Mouse (Mus musculus) c-Kit-positive CD71-negative TER-119-negative erythroid progenitor cells, embryonic 14.5 days (primary cell): ENCODE data around the gene Add1.
A peak's percentile ranks its signal among the peaks of the same experiment; 100 is the strongest.

Experiments used
- DNase-seq: peaks from one replicate; pipeline ENCODE4 v3.0.0-alpha.2; 2013; ENCODE audit warnings: low read depth

The Add1 gene

GRCm38 (mm10) chr5:34608226-34608625, 34.8 kb downstream of the Add1 start:
- DNase-seq: no peak

- no peak for DNase-seq
Measured at GRCm38 (mm10) chr5:34609966-34610365, 36.5 kb downstream of the Add1 start.

- no peak for DNase-seq
Measured at GRCm38 (mm10) chr5:34632996-34633395, 59.5 kb downstream of the Add1 start.

- DNase-seq: no peak
Measured at GRCm38 (mm10) chr5:34633641-34634040, 60.2 kb downstream of the Add1 start.

GRCm38 (mm10) chr5:34634746-34635400, 61.4 kb downstream of the Add1 start:
- no peak for DNase-seq

- DNase-seq: no peak
Measured at GRCm38 (mm10) chr5:34635665-34636192, 62.3 kb downstream of the Add1 start.

GRCm38 (mm10) chr5:34636481-34637287, 63.2 kb downstream of the Add1 start, which contains the start of gene Mfsd10:
TSS of gene Mfsd10 (minus strand) at chr5:34637212.
- peak; percentile 61 for DNase-seq

DNA sequence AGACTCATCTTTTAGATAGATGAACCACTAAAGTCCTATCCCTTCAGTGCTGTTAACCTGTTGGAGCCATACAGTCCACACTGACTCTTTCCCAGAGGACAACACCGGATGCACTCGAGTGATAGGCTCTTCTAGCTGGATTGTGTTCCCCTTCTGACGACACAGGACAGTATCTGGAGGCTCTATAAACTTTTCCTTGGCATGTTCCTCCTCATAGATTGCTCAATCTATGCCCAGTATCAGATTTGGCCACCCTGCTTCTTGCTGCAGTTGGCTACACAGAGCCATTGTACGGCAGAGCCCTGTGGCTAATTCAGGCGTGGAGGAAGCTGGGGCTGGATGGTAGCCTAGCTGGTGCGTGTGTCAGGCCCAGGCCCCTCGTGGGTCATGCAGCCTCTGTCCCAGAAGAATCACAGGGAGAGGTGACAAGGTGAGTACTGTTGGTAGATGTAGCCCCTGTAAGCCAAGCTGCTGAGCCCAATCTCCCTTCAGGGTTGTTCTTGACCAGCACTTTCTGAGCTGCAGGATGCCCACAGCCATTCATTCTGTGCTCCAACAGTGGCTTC, 64.2 kb downstream of the Add1 start:
- DNase-seq: no peak

DNA sequence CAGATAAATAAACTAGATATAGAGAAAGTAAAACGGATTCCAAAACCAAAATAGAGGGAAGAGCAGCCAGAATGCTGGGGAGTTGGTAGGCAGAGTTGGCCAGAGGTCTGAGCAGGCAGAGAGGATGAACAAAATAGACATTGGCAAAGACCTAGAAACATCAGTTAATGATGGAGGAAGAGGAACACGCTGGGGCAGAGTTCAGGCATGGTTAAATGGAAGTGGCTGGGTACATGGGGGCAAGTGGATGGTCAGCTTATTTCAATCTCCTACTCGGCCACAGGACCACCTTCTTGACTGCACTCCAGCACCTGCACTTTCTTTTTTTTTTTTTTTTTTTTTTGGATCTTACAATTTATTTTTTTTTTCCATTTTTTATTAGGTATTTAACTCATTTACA, 68.5 kb downstream of the Add1 start:
- no peak for DNase-seq

GRCm38 (mm10) chr5:34642932-34643331, 69.5 kb downstream of the Add1 start:
- no peak for DNase-seq

DNA sequence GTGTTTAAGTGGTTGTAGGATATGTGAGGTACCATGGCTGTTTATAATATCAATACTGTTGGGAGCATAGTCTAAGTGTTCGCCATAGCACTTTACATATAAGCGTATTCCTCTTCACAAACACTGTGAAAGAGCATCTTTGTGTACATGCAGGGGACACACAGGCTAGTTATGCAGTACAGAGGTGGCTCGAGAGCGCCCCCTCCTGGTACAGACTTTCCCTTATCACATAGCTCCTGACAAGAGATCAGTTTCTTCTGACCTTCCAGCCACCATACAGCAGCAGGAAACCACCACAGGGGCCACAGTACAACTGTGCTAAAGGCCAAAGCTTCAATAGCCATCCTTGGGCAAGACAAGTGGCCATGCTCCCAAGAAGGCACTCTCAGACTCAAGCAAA, 74.1 kb downstream of the Add1 start:
- peak; percentile 70 for DNase-seq

DNA sequence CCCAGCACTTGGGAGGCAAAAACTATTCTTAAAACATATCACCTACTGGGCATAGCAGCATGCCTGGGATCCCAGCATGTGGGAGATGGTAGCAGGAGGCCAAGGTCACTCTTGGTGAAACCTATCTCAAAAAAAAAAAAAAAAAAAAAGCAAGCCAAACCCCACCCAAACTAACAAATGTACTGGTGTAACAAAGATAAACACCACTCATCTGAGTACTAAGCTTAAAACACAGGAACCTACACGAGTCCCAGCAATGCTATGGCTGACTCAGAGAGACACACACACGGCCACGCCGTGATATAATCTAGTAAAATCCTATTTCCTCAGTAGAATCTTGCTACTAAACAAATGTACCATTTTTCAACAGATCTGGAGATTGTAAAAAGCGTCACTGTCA, 79.5 kb downstream of the Add1 start:
- DNase-seq: no peak

- no peak for DNase-seq
Measured at GRCm38 (mm10) chr5:34654881-34655280, 81.4 kb downstream of the Add1 start.

- DNase-seq: no peak
Measured at GRCm38 (mm10) chr5:34657556-34657955, 84.1 kb downstream of the Add1 start.

DNA sequence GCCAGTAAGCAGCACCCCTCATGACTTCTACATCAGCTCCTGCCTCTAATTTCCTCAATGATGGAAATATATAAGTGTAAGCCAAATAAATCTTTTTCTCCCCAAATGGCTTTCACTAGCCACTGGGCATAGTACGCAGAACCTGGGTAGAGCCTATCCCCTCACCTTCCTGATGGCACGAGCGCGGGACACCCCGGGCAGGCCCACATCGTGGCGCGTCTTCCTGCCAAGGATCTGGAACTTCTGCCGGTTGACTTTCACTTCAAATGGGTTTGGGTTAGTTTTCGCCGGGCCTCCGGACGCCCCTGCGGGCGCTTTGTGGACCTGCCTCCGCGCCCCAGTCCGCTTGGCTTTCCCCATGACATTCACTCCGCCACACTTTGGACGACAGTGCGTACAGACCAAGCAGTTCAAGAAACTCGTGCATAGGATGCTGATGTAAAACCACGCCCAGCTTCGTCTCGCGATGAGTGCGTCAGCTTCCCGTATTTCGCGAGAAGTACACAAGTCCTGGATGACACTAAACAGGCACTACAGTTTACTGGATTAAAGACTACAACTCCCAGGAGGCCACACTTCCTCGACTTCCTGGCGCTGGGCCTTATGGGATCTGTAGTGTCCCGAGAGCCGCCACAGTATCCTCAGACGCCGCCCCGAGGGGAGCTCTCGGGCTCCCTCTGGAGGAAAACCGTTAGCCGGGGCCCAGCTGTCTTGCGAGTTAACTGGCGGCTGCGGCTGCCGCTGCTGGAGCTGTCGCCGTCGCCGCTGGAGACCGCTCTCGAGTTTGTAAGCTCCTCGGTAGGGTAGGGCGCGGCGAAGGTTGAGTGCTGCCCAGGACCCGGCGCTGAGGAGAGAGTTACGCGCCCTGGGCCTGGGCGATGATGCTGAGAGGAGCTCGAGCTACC, 86.5 kb downstream of the Add1 start, which contains the start of the genes Nop14 and Grk4:
Nop14 (minus strand) TSS at position 463 of the 905 bp plus-strand sequence.
Grk4 (plus strand) TSS at position 694 of the 905 bp plus-strand sequence.
- peak; percentile 98 for DNase-seq

DNA sequence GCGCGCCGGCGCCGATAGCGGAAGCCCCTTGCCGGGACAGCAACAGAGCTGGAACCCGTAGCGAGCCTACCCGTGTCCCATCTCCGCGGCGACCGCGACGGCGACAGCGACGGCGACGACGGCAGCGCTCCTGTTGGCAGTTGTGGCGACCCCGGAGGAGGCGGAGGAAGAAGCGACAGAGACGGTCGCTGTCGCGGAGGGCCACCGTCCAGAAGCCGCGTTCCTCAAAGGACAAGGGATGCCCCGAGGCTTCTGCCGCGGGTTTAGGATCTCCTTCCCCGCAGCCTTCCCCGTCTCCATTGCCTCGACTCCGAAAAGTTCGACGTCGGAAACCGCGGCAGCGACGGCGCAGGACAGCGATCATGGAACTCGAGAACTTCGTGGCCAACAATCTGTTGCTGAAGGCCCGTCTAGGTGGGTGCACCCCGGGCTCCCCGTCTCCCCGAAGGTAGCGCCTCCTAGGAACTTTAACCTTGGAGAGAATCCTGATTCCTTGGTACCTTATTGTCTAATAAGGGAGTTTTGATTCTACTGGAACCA, 87.2 kb downstream of the Add1 start:
- no peak for DNase-seq

GRCm38 (mm10) chr5:34661909-34662308, 88.4 kb downstream of the Add1 start:
- DNase-seq: no peak

- no peak for DNase-seq
Measured at GRCm38 (mm10) chr5:34663231-34663630, 89.8 kb downstream of the Add1 start.

DNA sequence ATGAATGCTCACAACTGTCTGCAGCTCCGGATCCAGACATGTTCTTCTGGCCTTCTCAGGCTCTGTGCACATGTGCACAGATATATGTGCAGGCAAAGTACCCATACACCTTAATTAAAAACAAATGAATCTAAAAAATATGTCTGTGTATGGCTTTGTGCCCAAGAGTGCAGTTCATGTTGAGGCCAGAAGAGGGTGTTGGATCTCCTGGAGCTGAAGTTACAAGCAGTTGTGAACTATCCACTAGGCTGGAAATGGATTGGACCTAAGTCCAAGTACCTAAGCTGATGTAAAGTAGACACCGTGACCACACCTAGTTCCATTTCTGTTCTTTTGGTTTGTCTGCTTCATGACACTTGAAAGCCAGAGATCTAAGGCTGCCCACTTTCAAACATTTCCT, 96.0 kb downstream of the Add1 start:
- no peak for DNase-seq

DNA sequence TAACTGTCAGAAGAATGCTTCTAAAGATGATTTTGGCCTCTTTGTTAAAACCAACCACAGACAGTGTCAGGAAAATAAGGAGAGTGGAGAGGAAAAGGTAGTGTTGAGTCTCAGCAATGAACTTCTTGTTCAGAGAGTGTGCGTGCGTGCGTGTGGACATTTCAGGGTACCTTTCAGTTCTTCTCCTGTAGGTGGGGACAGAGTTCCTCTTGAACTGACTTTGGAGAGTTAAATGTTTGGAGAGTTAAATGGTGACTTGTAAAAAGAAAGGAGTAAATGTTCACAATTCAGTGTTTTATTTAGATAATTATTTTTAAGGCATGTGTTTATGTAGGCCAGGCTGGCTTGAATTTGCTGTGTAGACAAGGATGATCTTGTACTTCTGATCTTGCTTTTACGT, 96.8 kb downstream of the Add1 start:
- peak; percentile 26 for DNase-seq
